8 mouse cellular contexts compared by ENCODE assay signal in genomic region chr16:95983601-95984000, GRCm38 (mm10). TPM values are rescaled to one million over a fixed set of nuclear protein-coding genes. Genes with fewer than 3 reads are reported as not detected.
A peak's percentile ranks its signal among the peaks of the same experiment; 100 is the strongest.
DNase-seq lines count a peak whose midpoint lies in the region; ATAC-seq and TF ChIP-seq lines count a peak whose summit lies in the region.
"Had no signal": no experiment of that assay in that cellular context is flagged by ENCODE, and none has a peak within 500 bp of the region (broad histone marks: within the 10 kb centered on the region; RNA-seq: fewer than 3 reads in every experiment).

No protein-coding gene starts in this region.

- TF ChIP-seq CTCF in liver, adult 2 months (IDR thresholded peaks at IDR 0.05; ENCODE audit: low read depth, low read length) = peak; percentile 69
- TF ChIP-seq CTCF in embryonic fibroblast, embryonic 13.5 days (IDR thresholded peaks at IDR 0.05; ENCODE audit: borderline replicate concordance, insufficient read depth, low read length) = peak; percentile 43; the same call in 1 of the 2 replicates
- TF ChIP-seq CTCF in thymus, adult 2 months (IDR thresholded peaks at IDR 0.05; ENCODE audit: borderline replicate concordance, control insufficient read depth, extremely low read depth, insufficient read depth, low read length, poor library complexity) = peak; percentile 73; the same call in 1 of the 2 replicates

- intact Hi-C loops in left cerebral cortex, postnatal 14 days (cut with DNase I) = no loop called here
- intact Hi-C loops in heart, postnatal 14 days (cut with DNase I) = no loop called here

- WGBS in liver, adult 2 months = 69% methylated on average over 7 of the region's 7 CpGs
- 85% methylated on average over 7 of the region's 7 CpGs for WGBS in liver, embryonic 11.5 days
- 73% methylated on average over 7 of the region's 7 CpGs for WGBS in thymus, adult 2 months

- no peak for ATAC-seq in liver, embryonic 11.5 days (replicated peaks; ENCODE audit: low FRiP score)

- no peak overlapping the region for H3K4me2 ChIP-seq in liver, embryonic 11.5 days
- H3K4me2 ChIP-seq: heart, embryonic 15.5 days had no signal

- no peaks in the 10 kb centered on the region for H3K27me3 ChIP-seq in liver, adult 2 months (ENCODE audit: control insufficient read depth, insufficient read depth, low read length)
- no peaks in the 10 kb centered on the region for H3K27me3 ChIP-seq in liver, embryonic 11.5 days (replicated peaks; ENCODE audit: control insufficient read depth, insufficient read depth, low read length)
- H3K27me3 ChIP-seq in thymus, adult 2 months (ENCODE audit: control insufficient read depth, insufficient read depth, low read length) = no peaks in the 10 kb centered on the region
- H3K27me3 ChIP-seq: heart, embryonic 15.5 days had no signal

- H3K79me2 ChIP-seq in liver, adult 2 months (ENCODE audit: control insufficient read depth, insufficient read depth, low read length) = no peaks in the 10 kb centered on the region

- H3K9ac ChIP-seq in liver, adult 2 months (ENCODE audit: low read depth, low read length) = no peak overlapping the region
- H3K9ac ChIP-seq in liver, embryonic 11.5 days (ENCODE audit: low read depth, low read length) = no peak overlapping the region
- H3K9ac ChIP-seq: heart, embryonic 15.5 days had no signal

- no peak overlapping the region for H3K27ac ChIP-seq in liver, adult 2 months (replicated peaks; ENCODE audit: insufficient read depth, low read depth, low read length)
- H3K27ac ChIP-seq in liver, embryonic 11.5 days (ENCODE audit: low read depth, low read length) = no peak overlapping the region
- H3K27ac ChIP-seq in embryonic fibroblast, embryonic 13.5 days (ENCODE audit: insufficient read depth, low read length) = no peak overlapping the region
- H3K27ac ChIP-seq in thymus, adult 2 months (ENCODE audit: control insufficient read depth, insufficient read depth, low read length) = peak overlapping the region; percentile 58; the same call in 1 of the 2 replicates
- H3K27ac ChIP-seq: heart, embryonic 15.5 days had no signal

- no peak overlapping the region for H3K4me3 ChIP-seq in liver, adult 2 months (ENCODE audit: insufficient read depth, low read depth, low read length)
- H3K4me3 ChIP-seq in liver, embryonic 11.5 days (ENCODE audit: low read depth, low read length) = no peak overlapping the region
- no peak overlapping the region for H3K4me3 ChIP-seq in embryonic fibroblast, embryonic 13.5 days (ENCODE audit: insufficient read depth, low read length)
- no peak overlapping the region for H3K4me3 ChIP-seq in thymus, adult 2 months (ENCODE audit: control insufficient read depth, insufficient read depth, low read length)
- H3K4me3 ChIP-seq: heart, embryonic 15.5 days had no signal

- H3K9me3 ChIP-seq in liver, embryonic 11.5 days (ENCODE audit: control insufficient read depth, low read length) = no peaks in the 10 kb centered on the region
- H3K9me3 ChIP-seq: heart, embryonic 15.5 days had no signal

- peaks cover 36% of the 10 kb centered on the region for H3K36me3 ChIP-seq in liver, adult 2 months (ENCODE audit: control insufficient read depth, insufficient read depth, low read length)
- H3K36me3 ChIP-seq in liver, embryonic 11.5 days (ENCODE audit: control insufficient read depth, insufficient read depth, low read length) = peaks cover 10% of the 10 kb centered on the region; the same call in 1 of the 2 replicates
- no peaks in the 10 kb centered on the region for H3K36me3 ChIP-seq in thymus, adult 2 months (ENCODE audit: control insufficient read depth, insufficient read depth, low read length)

- DNase-seq in liver, adult 2 months (ENCODE audit: extremely low read depth, low read depth, low spot score) = no peak
- DNase-seq in liver, embryonic 11.5 days (ENCODE audit: low spot score) = no peak
- peak; percentile 22 for DNase-seq in NIH3T3 (ENCODE audit: low read depth)
- peak; percentile 69 for DNase-seq in thymus, adult 2 months
- DNase-seq in left cerebral cortex, postnatal 14 days (ENCODE audit: low spot score in 2 of 2) = no peak
- DNase-seq in heart, postnatal 14 days = no peak

- H3K4me1 ChIP-seq in liver, adult 2 months (ENCODE audit: control insufficient read depth, insufficient read depth, low read length) = no peaks in the 10 kb centered on the region
- no peaks in the 10 kb centered on the region for H3K4me1 ChIP-seq in liver, embryonic 11.5 days (replicated peaks; ENCODE audit: control insufficient read depth, insufficient read depth, low read length)
- no peaks in the 10 kb centered on the region for H3K4me1 ChIP-seq in embryonic fibroblast, embryonic 13.5 days (ENCODE audit: control insufficient read depth, insufficient read depth, low read length)
- H3K4me1 ChIP-seq in thymus, adult 2 months (replicated peaks; ENCODE audit: control insufficient read depth, insufficient read depth, low read length) = peaks cover 12% of the 10 kb centered on the region
- H3K4me1 ChIP-seq: heart, embryonic 15.5 days had no signal

- TF ChIP-seq POLR2A in liver, adult 2 months (IDR thresholded peaks at IDR 0.05; ENCODE audit: extremely low read depth, insufficient read depth, low read length) = no peak
- TF ChIP-seq POLR2A in embryonic fibroblast, embryonic 13.5 days (IDR thresholded peaks at IDR 0.05; ENCODE audit: low read depth, low read length) = no peak
- no peak for TF ChIP-seq POLR2A in thymus, adult 2 months (IDR thresholded peaks at IDR 0.05; ENCODE audit: control insufficient read depth, extremely low read depth, insufficient read depth, low read length, poor library complexity)

RNA-seq across cellular contexts. Expression of gene Psmg1, which starts 7.2 kb away (rescaled TPM):
- 39.2 and 42.5 TPM in 2 replicates for total RNA-seq in liver, adult 2 months (2014; rRNA removed)
- 21.4 and 23.8 TPM in 2 replicates for polyA plus RNA-seq in liver, adult 2 months (2012; rRNA removed)
- polyA plus RNA-seq in liver, embryonic 11.5 days (2014; fragmentation: Nextera tagmentation; extraction: Ambion mirVana) = 127 and 132 TPM in 2 replicates
- 37.0 and 40.3 TPM in 2 replicates for polyA plus RNA-seq in embryonic fibroblast, embryonic 13.5 days (2011; ENCODE audit: insufficient read length, low read depth, missing spikeins)
- polyA plus RNA-seq in thymus, adult 2 months (2012; rRNA removed) = 31.1 and 35.9 TPM in 2 replicates
- 10 to 100 TPM; 16.8 to 17.2 TPM for total RNA-seq in left cerebral cortex, postnatal 14 days (2021)
- total RNA-seq in heart, postnatal 14 days (2021) = 10 to 100 TPM; 21.5 to 24.4 TPM

Comparison
In these comparisons a context has a peak if more than half of its experiments do, and no peak if none do; other contexts are left out.
1. DNase-seq: peak in NIH3T3 (single experiment) and thymus, adult 2 months (single experiment); none in liver, adult 2 months (single experiment), liver, embryonic 11.5 days (single experiment), left cerebral cortex, postnatal 14 days (0 of 2) and heart, postnatal 14 days (0 of 2).
2. Peak in every context shown above with its lines, with median percentiles within 50 percentile points of each other: CTCF ChIP-seq.